Mouse (Mus musculus) liver, postnatal 0 days (tissue): ENCODE measurements around the gene F830045P16Rik. TPM values are rescaled to one million over a fixed set of nuclear protein-coding genes. Genes with fewer than 3 reads are reported as not detected.

Source experiments
- ATAC-seq: fragments of 200-750 bp; cut with Nextera tagmentation; 2 replicates; pipeline ENCODE4 v1.8.0; 2017; ENCODE audit warnings: mild to moderate bottlenecking, moderate library complexity
- DNase-seq: peaks from one replicate; pipeline ENCODE4 v3.0.0-alpha.2; 2016
- H3K27ac ChIP-seq: fragments of 300-500 bp; sonication (generic); 2 replicates; pipeline ENCODE4 v1.5.1; 2014; ENCODE audit warnings: antibody characterized with exemption, moderate library complexity, mild to moderate bottlenecking, low read depth
- H3K27me3 ChIP-seq: fragments of 300-500 bp; sonication (generic); 2 replicates; pipeline ENCODE4 v1.6.1; 2014; ENCODE audit warnings: low read length, control low read depth, mixed read lengths; ENCODE audit not compliant: insufficient read depth
- H3K36me3 ChIP-seq: fragments of 300-500 bp; sonication (generic); replicated peaks from 2 replicates; pipeline ENCODE4 v1.6.1; 2014; ENCODE audit warnings: mild to moderate bottlenecking, control low read depth, low read length, moderate library complexity, mixed read lengths; ENCODE audit not compliant: insufficient read depth
- H3K4me1 ChIP-seq: fragments of 300-500 bp; sonication (generic); 2 replicates; pipeline ENCODE4 v1.6.1; 2014; ENCODE audit warnings: antibody characterized with exemption, mild to moderate bottlenecking, control low read depth; ENCODE audit not compliant: insufficient read depth
- H3K4me2 ChIP-seq: fragments of 300-500 bp; sonication (generic); 2 replicates; pipeline ENCODE4 v1.6.1; 2014; ENCODE audit warnings: low read depth, mild to moderate bottlenecking, low read length, moderate library complexity, mixed read lengths
- H3K4me3 ChIP-seq: fragments of 300-500 bp; sonication (generic); 2 replicates; pipeline ENCODE4 v1.5.1; 2014; ENCODE audit warnings: low read depth, low read length
- H3K9ac ChIP-seq: fragments of 300-500 bp; sonication (generic); replicated peaks from 2 replicates; pipeline ENCODE4 v1.6.1; 2014; ENCODE audit warnings: mild to moderate bottlenecking, moderate library complexity
- H3K9me3 ChIP-seq: fragments of 300-500 bp; sonication (generic); 2 replicates; pipeline ENCODE4 v1.6.1; 2016; ENCODE audit warnings: mild to moderate bottlenecking, control low read depth, low read length, mixed read lengths
- CTCF ChIP-seq: sonication (generic); IDR thresholded peaks from 2 replicates; pipeline ENCODE4 v1.5.1; 2016; ENCODE audit warnings: antibody characterized with exemption, low read depth
- EP300 ChIP-seq: IDR thresholded peaks from 2 replicates; pipeline ENCODE4 v1.6.1; 2016; ENCODE audit warnings: antibody characterized with exemption, low read depth, mild to moderate bottlenecking
- WGBS: fragments of 180-500 bp; shearing (Covaris S2); extraction: QIAGEN DNeasy Blood & Tissue Kit; methylation state at CpG from one replicate; pipeline ENCODE4 v1.1.7; 2014; ENCODE audit not compliant: insufficient replicate concordance; 5-methylcytosine and 5-hydroxymethylcytosine counted together
- polyA plus RNA-seq: library from polyadenylated mRNA; unstranded; fragments of >200 nt; fragmentation: Nextera tagmentation; extraction: Ambion mirVana; gene quantifications from 2 replicates; pipeline ENCODE4 v1.2.1, GENCODE M21; 2015

F830045P16Rik gene
- polyA plus RNA-seq, 1 experiment from 2014 or later, result not detected

DNA sequence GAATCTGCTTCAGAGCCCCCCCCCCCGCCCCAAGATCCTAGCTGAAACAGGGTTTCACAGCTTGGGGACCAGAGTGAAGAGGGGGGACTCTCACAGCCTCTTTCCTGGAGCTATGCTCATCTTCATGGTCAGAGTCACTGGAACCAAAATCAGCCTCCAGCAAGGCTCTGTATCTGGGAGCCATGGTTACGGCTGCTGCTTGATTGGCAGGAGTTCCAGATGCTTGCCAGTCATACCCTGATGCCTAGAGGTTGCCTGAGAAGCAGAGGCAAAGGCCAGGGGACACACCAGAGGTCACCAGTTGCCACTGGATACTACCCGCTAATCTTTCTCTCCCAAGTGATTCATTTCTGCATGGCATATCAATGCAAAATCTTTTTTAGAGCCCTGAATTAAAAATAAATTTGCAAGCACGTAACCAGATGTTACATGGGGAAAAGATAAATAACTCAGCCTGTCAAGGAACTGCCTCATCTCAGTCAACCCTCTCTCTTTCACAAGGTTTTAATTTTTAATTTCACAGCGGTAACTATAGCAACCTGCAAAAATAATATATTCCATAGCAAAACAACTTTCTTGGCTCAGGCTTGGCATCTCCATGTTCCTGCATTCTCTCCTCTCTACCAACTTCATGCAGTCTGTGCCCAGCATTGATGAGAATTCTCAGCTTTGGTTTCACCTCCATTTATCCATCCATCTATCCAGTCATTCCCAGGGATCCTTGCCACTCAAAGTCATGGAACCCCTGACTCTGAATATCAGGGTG is 27.7 kb upstream of the F830045P16Rik start:
- Histone ChIP-seq H3K27ac (no peak overlapping the region), H3K4me3 (no peak overlapping the region), H3K9me3 (no peaks in the 10 kb centered on the region), H3K4me1 (no peaks in the 10 kb centered on the region), H3K9ac (no peak overlapping the region), H3K36me3 (no peaks in the 10 kb centered on the region), H3K27me3 (no peaks in the 10 kb centered on the region), H3K4me2 (no peak overlapping the region)
- WGBS, result 74% methylated on average over 5 of the region's 5 CpGs
- DNase-seq (no peak), ATAC-seq (no peak)
- TF ChIP-seq CTCF (no peak), EP300 (no peak)

DNA sequence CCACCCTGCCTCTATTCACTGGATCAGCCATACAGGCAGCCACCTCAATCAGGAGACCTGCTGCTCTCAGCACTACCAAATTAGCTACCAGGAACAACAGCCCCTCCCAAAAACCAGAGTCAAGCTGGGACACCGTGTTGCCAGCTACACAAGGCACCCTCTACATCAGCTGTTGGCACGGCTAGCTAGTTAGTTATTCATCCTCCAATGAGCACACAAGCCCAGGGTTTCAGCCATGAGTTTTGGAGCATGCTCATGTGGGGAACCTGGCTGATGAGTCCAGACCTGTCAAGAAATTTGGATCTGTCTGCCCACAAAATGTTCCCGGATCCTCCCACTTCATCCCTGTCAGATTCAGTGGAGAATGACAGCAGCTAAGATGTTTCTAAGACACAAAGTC is 25.4 kb upstream of the F830045P16Rik start:
- H3K36me3 ChIP-seq, result no peaks in the 10 kb centered on the region
- TF ChIP-seq CTCF, result no peak
- no peak for TF ChIP-seq EP300

DNA sequence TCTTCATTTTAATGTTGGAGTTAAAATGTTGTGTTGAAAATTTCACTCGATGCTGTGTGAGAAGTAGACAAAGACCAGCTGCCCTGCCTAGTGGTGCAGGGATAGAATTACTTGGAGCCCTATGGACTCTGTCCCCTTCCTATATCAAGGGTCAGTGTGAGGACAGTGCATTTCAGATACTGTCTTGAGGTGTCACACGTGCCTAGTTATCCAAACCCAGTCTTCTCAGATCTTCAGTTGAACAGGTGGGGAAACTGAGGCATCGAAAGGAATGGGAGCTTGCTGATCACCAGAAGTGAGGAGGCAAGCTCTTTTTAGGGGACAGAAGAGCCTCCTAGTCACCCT is 22.4 kb upstream of the F830045P16Rik start:
- Histone ChIP-seq H3K4me3 (no peak overlapping the region), H3K9ac (no peak overlapping the region), H3K36me3 (no peaks in the 10 kb centered on the region), H3K27ac (no peak overlapping the region), H3K9me3 (no peaks in the 10 kb centered on the region), H3K27me3 (no peaks in the 10 kb centered on the region), H3K4me2 (no peak overlapping the region), H3K4me1 (no peaks in the 10 kb centered on the region)
- TF ChIP-seq EP300 (no peak), CTCF (no peak)
- 51% methylated on average over 3 of the region's 3 CpGs for WGBS
- ATAC-seq, result no peak
- DNase-seq, result no peak

More for the DNA sequence above, 25.4 kb upstream of the F830045P16Rik start:
- Histone ChIP-seq H3K9me3 (no peaks in the 10 kb centered on the region), H3K9ac (no peak overlapping the region), H3K4me1 (no peaks in the 10 kb centered on the region), H3K4me2 (no peak overlapping the region), H3K27me3 (no peaks in the 10 kb centered on the region), H3K4me3 (no peak overlapping the region), H3K27ac (no peak overlapping the region)
- 69% methylated on average over 3 of the region's 3 CpGs for WGBS
- no peak for ATAC-seq
- DNase-seq, result no peak

DNA sequence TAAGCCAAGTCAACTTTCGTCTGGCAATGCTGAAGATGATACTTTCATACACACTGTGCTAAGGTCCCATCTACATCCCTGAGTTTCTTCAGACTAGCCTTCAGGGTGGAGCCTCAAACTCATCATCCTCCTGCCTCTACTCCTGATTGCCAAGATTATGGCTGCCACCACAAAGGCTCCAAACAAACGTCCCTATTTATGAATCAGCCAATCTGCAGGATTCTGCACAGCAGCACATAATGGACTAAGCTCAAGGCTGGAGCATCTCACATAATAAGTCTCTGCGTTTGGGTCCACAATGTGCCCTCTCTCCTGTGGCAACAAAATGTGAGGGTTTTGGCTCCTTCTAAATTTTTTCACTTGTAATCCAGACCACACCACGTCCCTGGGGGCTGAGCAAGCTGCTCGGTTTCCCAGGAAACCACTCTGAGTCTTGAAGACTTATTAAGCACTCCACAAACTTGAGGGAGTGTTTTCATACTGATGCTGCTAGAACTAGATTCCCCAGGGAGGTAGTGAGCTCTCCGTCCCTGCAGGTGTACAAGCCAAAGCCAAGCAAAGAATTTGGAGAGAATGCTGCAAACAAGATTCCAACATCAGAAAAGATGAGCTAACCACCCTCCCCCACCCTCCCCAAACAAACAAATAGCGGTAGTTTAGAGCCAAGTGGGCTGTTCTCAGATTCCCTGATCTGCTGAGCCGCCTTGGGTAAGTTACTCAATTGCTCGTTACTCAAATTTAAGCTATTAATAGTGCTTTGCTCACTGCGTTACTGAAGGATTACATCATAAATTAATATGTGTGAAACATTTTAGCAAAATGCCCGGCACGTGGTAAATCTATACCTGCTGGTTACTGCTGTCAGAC is 21.8 kb upstream of the F830045P16Rik start:
- Histone ChIP-seq H3K27me3 (no peaks in the 10 kb centered on the region), H3K9ac (no peak overlapping the region), H3K27ac (no peak overlapping the region), H3K4me1 (no peaks in the 10 kb centered on the region), H3K4me3 (no peak overlapping the region), H3K4me2 (no peak overlapping the region), H3K9me3 (no peaks in the 10 kb centered on the region), H3K36me3 (no peaks in the 10 kb centered on the region)
- WGBS, result 52% methylated on average over 12 of the region's 12 CpGs
- no peak for TF ChIP-seq EP300
- TF ChIP-seq CTCF, result no peak
- DNase-seq (no peak), ATAC-seq (no peak)

DNA sequence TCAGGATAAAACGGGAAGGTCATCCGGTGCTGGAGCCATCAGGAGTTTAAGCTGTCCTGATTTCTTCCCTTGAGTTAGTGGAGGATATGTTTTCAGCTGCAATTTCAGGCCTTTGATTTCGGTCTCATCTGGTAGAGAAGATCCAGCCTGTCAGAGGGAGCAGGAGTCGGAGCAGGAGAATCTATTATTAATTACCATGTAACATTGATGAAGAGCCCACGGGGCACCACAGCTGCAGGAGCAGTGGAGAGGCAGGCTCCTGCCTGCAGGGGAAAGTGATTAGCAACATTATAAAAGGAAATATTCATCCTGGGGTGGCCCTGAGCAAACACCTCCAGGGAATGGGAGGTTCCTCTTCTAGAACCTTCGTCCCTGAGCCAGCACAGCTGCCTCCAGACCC is 19.7 kb upstream of the F830045P16Rik start:
- H3K36me3 ChIP-seq, result no peaks in the 10 kb centered on the region
- no peak for ATAC-seq
- DNase-seq, result no peak
- TF ChIP-seq CTCF, result no peak
- no peak for TF ChIP-seq EP300
- no peaks in the 10 kb centered on the region for H3K27me3 ChIP-seq
- WGBS, result 74% methylated on average over 6 of the region's 6 CpGs
- no peaks in the 10 kb centered on the region for H3K9me3 ChIP-seq
- H3K4me2 ChIP-seq, result no peak overlapping the region
- H3K27ac ChIP-seq, result no peak overlapping the region
- no peak overlapping the region for H3K4me3 ChIP-seq
- H3K4me1 ChIP-seq, result no peaks in the 10 kb centered on the region
- no peak overlapping the region for H3K9ac ChIP-seq

DNA sequence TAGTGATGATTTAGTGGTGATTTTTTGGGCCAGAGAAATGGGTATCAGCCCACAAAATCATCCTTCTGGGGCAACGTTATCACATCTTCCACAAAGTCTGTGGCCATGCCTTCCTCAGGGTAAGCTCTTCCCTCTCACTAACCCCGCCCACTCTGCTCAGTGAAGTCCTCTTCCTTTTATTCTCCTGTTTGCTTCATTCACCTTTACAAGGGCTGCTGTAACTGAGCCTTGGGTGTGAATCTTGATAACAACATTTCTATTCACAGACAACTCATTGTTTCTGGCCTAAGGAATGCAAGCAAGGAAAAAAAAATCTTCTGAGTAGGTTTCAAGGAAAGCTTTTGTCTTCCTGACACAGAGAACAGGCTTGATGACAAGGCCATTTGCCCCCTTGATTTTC is 14.4 kb upstream of the F830045P16Rik start:
- H3K9me3 ChIP-seq, result no peaks in the 10 kb centered on the region
- H3K27ac ChIP-seq, result no peak overlapping the region
- H3K4me2 ChIP-seq, result no peak overlapping the region
- ATAC-seq (no peak), DNase-seq (no peak)
- H3K27me3 ChIP-seq, result no peaks in the 10 kb centered on the region
- no peak overlapping the region for H3K4me3 ChIP-seq
- TF ChIP-seq EP300 (no peak), CTCF (no peak)
- no peaks in the 10 kb centered on the region for H3K36me3 ChIP-seq
- H3K9ac ChIP-seq, result no peak overlapping the region
- WGBS, result 33% methylated on average over 2 of the region's 2 CpGs
- H3K4me1 ChIP-seq, result 0 out of 2 replicates have a peak, but pooled peaks cover 3% of the 10 kb centered on the region
